Mouse (Mus musculus) bone marrow macrophage, adult 2 months (primary cell): ENCODE measurements around the gene Tbc1d14.

Experiments
- CTCF ChIP-seq: IDR thresholded peaks from 2 replicates; pipeline ENCODE4 v1.5.1; 2012; ENCODE audit warnings: low read depth, mild to moderate bottlenecking, low read length, moderate library complexity
- POLR2A ChIP-seq: IDR thresholded peaks from 2 replicates; pipeline ENCODE4 v1.6.1; 2012; ENCODE audit warnings: mild to moderate bottlenecking, low read depth, low read length, borderline replicate concordance

DNA sequence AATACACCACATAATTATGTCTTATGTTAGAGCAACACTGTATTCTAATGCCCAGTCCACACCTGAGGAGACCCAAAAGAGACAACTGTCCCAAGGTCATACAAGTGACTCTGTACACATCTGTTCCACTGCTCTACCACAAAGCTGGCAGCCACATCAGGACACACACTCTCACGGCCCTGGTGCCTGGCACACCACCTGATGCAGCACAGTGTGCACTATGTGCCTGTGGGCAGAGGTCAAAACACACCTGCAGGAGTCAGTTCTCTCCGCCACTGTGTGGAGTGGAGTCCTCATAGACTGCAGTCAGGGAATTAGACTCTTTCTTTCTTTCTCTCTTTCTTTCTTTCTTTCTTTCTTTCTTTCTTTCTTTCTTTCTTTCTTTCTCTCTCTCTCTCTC is 52.1 kb downstream of the Tbc1d14 start:
- TF ChIP-seq CTCF = no peak
- no peak for TF ChIP-seq POLR2A
